Mouse (Mus musculus) limb, embryonic 12.5 days (tissue): ENCODE results near the gene Cracr2a. TPM values are rescaled to one million over a fixed set of nuclear protein-coding genes. Genes with fewer than 3 reads are reported as not detected.
A peak's percentile ranks its signal among the peaks of the same experiment; 100 is the strongest.

Source experiments
- ATAC-seq: fragments of 200-750 bp; cut with Nextera tagmentation; 2 replicates; pipeline ENCODE4 v1.8.0; 2017; ENCODE audit warnings: low read depth, moderate TSS enrichment; ENCODE audit not compliant: insufficient number of reproducible peaks, insufficient read depth, low FRiP score, low TSS enrichment
- H3K27ac ChIP-seq: fragments of 300-500 bp; sonication (generic); 2 replicates; pipeline ENCODE4 v1.5.1; 2016; ENCODE audit warnings: mild to moderate bottlenecking, moderate library complexity
- H3K27me3 ChIP-seq: fragments of 300-500 bp; sonication (generic); 2 replicates; pipeline ENCODE4 v1.6.1; 2016; ENCODE audit warnings: mild to moderate bottlenecking, moderate library complexity
- H3K36me3 ChIP-seq: fragments of 300-500 bp; sonication (generic); 2 replicates; pipeline ENCODE4 v1.6.1; 2016; ENCODE audit warnings: mild to moderate bottlenecking, moderate library complexity
- H3K4me1 ChIP-seq: fragments of 300-500 bp; sonication (generic); replicated peaks from 2 replicates; pipeline ENCODE4 v1.6.1; 2016
- H3K4me2 ChIP-seq: fragments of 300-500 bp; sonication (generic); 2 replicates; pipeline ENCODE4 v1.6.1; 2016; ENCODE audit warnings: mild to moderate bottlenecking, moderate library complexity
- H3K4me3 ChIP-seq: fragments of 300-500 bp; sonication (generic); replicated peaks from 2 replicates; pipeline ENCODE4 v1.5.1; 2016; ENCODE audit warnings: mild to moderate bottlenecking
- H3K9ac ChIP-seq: fragments of 300-500 bp; sonication (generic); replicated peaks from 2 replicates; pipeline ENCODE4 v1.6.1; 2016; ENCODE audit warnings: mild to moderate bottlenecking, moderate library complexity
- H3K9me3 ChIP-seq: fragments of 300-500 bp; sonication (generic); 2 replicates; pipeline ENCODE4 v1.6.1; 2016; ENCODE audit warnings: mild to moderate bottlenecking, moderate library complexity
- WGBS: fragments of 180-500 bp; shearing (Covaris S2); methylation state at CpG from one replicate; pipeline ENCODE4 v1.1.7; 2016; 5-methylcytosine and 5-hydroxymethylcytosine counted together
- polyA plus RNA-seq: library from polyadenylated mRNA; unstranded; fragments of >200 nt; fragmentation: Nextera tagmentation; extraction: Ambion mirVana; gene quantifications from 2 replicates; pipeline ENCODE4 v1.2.1, GENCODE M21; 2016

Cracr2a gene
- polyA plus RNA-seq, 1 experiment from 2014 or later, result 2.5 TPM

DNA sequence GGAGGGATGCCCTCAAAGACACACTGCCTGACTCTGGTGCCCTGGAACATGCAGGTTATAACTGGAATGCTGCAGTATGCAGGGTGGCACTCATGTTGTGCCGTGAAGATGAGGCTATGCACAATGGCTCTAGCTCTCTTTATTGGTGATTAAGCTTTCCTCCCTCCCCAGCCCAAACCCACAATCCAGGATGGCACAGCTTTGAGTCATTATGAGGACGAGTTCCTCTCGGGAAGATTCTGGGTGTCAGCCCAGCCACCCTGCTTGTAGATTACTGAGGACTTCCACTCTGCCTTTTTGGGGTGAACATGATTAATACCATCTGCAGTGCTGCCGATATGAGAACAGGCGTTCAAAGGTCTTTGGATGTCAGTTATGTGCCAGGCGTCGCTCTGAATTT is 132.5 kb downstream of the Cracr2a start:
- ATAC-seq, result no peak
- Histone ChIP-seq H3K36me3 (no peaks in the 10 kb centered on the region), H3K4me2 (no peak overlapping the region), H3K4me3 (no peak overlapping the region), H3K9ac (no peak overlapping the region), H3K9me3 (no peaks in the 10 kb centered on the region), H3K4me1 (peaks cover 7% of the 10 kb centered on the region; the same call in 1 of the 2 replicates), H3K27ac (no peak overlapping the region), H3K27me3 (peaks cover 12% of the 10 kb centered on the region; the same call in 1 of the 2 replicates)
- 89% methylated on average over 7 of the region's 7 CpGs for WGBS

- no peak for ATAC-seq
- Histone ChIP-seq H3K9ac (no peak overlapping the region), H3K36me3 (no peaks in the 10 kb centered on the region), H3K9me3 (no peaks in the 10 kb centered on the region), H3K4me2 (no peak overlapping the region), H3K4me1 (peaks cover 6% of the 10 kb centered on the region; the same call in 1 of the 2 replicates), H3K27me3 (no peaks in the 10 kb centered on the region), H3K4me3 (no peak overlapping the region), H3K27ac (no peak overlapping the region)
- 46% methylated on average over 10 of the region's 11 CpGs for WGBS
Measured at GRCm38 (mm10) chr6:127701036-127701783, 140.1 kb downstream of the Cracr2a start.

DNA sequence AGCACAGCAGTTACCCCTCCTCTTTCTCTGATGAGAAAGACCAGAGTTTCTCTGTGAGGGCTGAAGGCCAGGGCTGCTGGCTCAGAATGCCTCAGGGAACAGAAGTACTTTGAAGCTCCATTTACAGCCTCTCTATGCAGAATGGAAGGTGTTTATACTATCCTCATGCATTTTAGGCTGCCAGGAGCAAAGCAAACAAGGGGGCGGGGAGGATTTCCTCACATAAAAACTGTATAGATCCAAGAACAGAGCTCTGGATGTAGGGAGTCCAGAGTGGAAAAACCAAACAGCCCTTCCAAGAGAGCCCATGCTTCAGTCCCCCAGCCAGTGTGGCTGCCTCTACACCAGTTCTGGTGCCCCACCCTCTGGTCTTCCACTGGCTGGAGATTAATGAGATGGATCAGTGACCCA is 147.1 kb downstream of the Cracr2a start:
- Histone ChIP-seq H3K27me3 (no peaks in the 10 kb centered on the region), H3K4me2 (no peak overlapping the region), H3K4me3 (no peak overlapping the region), H3K9me3 (no peaks in the 10 kb centered on the region), H3K4me1 (peaks cover 12% of the 10 kb centered on the region), H3K9ac (no peak overlapping the region), H3K36me3 (no peaks in the 10 kb centered on the region), H3K27ac (peak overlapping the region; percentile 56; the same call in 1 of the 2 replicates)
- no peak for ATAC-seq
- 18% methylated on average over 1 of the region's 1 CpGs for WGBS

DNA sequence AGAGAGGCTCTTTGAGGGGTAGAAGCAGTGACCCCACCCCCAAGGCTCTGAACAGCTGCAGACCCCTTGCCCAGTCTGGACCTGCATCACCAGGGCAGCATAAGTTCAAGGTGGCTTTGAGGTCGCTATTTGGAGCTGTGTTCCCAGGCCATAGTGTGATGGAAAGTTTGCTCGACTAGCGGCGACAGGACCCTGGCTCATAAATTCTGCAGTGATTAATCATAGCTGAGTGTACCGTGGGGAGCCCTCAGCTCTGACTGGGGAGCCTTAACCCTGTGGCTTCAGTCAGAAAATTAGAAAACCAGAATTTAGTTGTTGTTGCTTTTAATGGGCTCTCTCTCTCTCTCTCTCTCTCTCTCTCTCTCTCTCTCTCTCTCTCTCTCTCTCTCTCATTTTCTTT is 153.8 kb downstream of the Cracr2a start:
- Histone ChIP-seq H3K27ac (no peak overlapping the region), H3K9ac (no peak overlapping the region), H3K4me3 (no peak overlapping the region), H3K36me3 (no peaks in the 10 kb centered on the region), H3K4me1 (peaks cover 12% of the 10 kb centered on the region), H3K27me3 (no peaks in the 10 kb centered on the region; the same call in 1 of the 2 replicates), H3K9me3 (no peaks in the 10 kb centered on the region), H3K4me2 (no peak overlapping the region)
- 0 out of 2 replicates have a peak, but pooled peaks have one; percentile 38 for ATAC-seq
- WGBS, result 17% methylated on average over 5 of the region's 5 CpGs

GRCm38 (mm10) chr6:127715428-127715827 is 154.3 kb downstream of the Cracr2a start:
- H3K27me3 ChIP-seq, result no peaks in the 10 kb centered on the region; the same call in 1 of the 2 replicates
- no peaks in the 10 kb centered on the region for H3K9me3 ChIP-seq
- no peak for ATAC-seq
- no peak overlapping the region for H3K9ac ChIP-seq
- no peak overlapping the region for H3K4me2 ChIP-seq
- H3K36me3 ChIP-seq, result no peaks in the 10 kb centered on the region
- 85% methylated on average over 5 of the region's 5 CpGs for WGBS
- H3K27ac ChIP-seq, result no peak overlapping the region
- H3K4me3 ChIP-seq, result no peak overlapping the region
- H3K4me1 ChIP-seq, result peaks cover 12% of the 10 kb centered on the region

DNA sequence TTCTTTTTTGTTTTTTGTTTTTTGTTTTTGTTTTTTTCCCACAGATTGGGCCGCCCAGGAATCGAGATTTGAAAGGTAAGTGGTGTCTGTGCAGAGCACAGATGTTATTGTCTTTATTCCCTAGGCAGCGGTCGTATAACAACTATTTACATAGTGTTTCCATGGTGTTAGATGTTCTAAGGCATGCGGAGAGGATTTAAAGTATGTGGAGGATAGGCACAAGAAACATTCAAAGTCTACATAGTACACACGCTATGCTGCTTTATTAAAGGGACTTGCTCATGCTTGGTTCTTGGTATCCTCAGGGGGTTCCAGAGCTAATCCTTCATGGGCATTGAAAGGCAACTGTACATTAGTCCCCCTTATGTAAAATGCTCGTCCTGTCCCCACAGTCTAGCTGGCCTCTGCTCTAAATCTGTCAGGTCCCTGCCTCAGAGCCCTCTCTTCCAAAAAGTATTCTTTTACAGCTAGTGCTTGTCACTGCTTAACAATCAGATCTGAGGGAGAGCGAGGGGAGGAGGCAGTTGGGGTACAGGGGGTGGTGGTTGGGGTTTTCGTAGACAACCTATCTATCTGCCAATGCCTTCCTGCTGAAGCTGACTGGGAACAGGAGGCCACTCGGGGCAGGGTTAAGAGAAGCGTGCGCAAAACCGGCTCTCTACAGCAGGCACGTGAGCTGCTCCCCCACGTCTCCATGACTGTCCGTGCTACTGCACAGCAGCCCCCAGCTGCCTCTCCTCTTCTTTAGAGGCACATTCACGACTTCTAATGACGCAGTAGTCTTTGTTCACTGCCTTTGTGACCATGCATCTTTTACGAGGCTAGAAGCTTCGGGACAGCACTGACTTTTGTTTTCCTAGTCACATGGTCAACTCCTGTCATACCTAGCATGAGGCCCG is 156.3 kb downstream of the Cracr2a start:
- no peak overlapping the region for H3K9ac ChIP-seq
- 0 out of 2 replicates have a peak overlapping the region, but pooled peaks have one; percentile 17 for H3K27ac ChIP-seq
- H3K36me3 ChIP-seq, result no peaks in the 10 kb centered on the region
- WGBS, result 55% methylated on average over 21 of the region's 21 CpGs
- no peak for ATAC-seq
- H3K4me2 ChIP-seq, result no peak overlapping the region
- peaks cover 12% of the 10 kb centered on the region for H3K4me1 ChIP-seq
- no peaks in the 10 kb centered on the region for H3K9me3 ChIP-seq
- H3K27me3 ChIP-seq, result no peaks in the 10 kb centered on the region; the same call in 1 of the 2 replicates
- no peak overlapping the region for H3K4me3 ChIP-seq

DNA sequence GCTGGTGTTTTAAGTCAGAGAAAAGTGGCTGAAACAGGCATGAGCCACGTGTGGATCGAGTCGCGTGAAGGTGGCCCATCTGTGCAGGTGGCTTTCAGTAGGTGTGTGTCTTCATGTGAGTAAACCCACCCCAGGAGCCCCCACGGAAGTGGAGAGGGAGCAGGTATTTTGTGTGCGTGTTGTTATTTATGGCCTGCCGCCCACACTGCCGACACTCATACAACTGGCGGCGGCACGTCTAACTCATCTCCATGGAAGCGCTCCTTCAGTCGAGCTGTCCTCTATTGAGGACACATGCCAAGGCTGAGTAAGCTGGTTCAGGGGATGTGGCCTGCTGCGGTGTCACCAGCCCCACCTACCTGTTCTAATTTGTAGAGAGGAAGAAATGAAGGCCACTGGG is 158.7 kb downstream of the Cracr2a start:
- Histone ChIP-seq H3K4me2 (no peak overlapping the region), H3K27me3 (no peaks in the 10 kb centered on the region; the same call in 1 of the 2 replicates), H3K36me3 (no peaks in the 10 kb centered on the region), H3K27ac (no peak overlapping the region), H3K9me3 (no peaks in the 10 kb centered on the region), H3K4me1 (peaks cover 9% of the 10 kb centered on the region), H3K4me3 (no peak overlapping the region), H3K9ac (no peak overlapping the region)
- no peak for ATAC-seq
- 82% methylated on average over 14 of the region's 14 CpGs for WGBS

DNA sequence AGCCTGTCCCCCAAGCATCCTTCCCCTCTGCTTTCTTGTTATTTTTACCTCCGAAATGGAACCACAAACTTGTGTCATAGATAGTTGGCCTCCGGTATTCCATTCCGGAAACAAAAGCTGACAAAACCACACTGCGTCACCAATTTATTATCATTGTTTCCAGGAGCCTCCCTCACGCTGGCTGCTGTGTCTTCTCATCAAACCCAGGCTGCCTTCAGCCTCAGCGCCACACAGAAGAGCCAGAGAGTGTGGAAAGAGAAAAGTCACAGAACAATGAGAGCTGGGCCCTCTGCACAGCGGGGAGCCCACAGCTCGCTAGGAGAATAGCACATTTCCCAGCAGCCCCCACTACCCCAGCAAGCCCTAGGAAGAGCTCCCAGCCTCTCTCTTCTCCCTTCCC is 162.0 kb downstream of the Cracr2a start:
- Histone ChIP-seq H3K36me3 (no peaks in the 10 kb centered on the region), H3K4me1 (no peaks in the 10 kb centered on the region), H3K27ac (no peak overlapping the region), H3K9ac (no peak overlapping the region), H3K9me3 (no peaks in the 10 kb centered on the region), H3K4me2 (no peak overlapping the region), H3K27me3 (no peaks in the 10 kb centered on the region; the same call in 1 of the 2 replicates), H3K4me3 (no peak overlapping the region)
- WGBS, result 65% methylated on average over 8 of the region's 8 CpGs
- no peak for ATAC-seq

Other genes starting within 250 kb of the Cracr2a start
- gene Parp11, start 114.5 kb upstream of the Cracr2a start, polyA plus RNA-seq, result 33.9 and 35.9 TPM in 2 replicates
- gene Prmt8, start 208.1 kb downstream of the Cracr2a start, polyA plus RNA-seq, result 0.08 and 0.26 TPM in 2 replicates